Mouse (Mus musculus): ENCODE measurements around the gene Shpk.

The Shpk gene

GRCm38 (mm10) chr11:73199230-73199712 is at the start of gene Shpk:
Gene Shpk (plus strand): TSS chr11:73199460.
- peak; percentile 96 to 98 for DNase-seq

GRCm38 (mm10) chr11:73155071-73155470 is 44.2 kb upstream of the Shpk start:
- DNase-seq, result no peak

- DNase-seq, result peak; percentile 74 to 86
Measured at GRCm38 (mm10) chr11:73159957-73160810, 39.1 kb upstream of the Shpk start, which contains the start of gene P2rx5. Gene P2rx5 (plus strand): TSS chr11:73160421.

- peak; percentile 53 to 62 for DNase-seq
Measured at GRCm38 (mm10) chr11:73160811-73161200, 38.5 kb upstream of the Shpk start.

- DNase-seq, result no peak
Measured at GRCm38 (mm10) chr11:73161616-73162015, 37.6 kb upstream of the Shpk start.

GRCm38 (mm10) chr11:73162284-73162683 is 37.0 kb upstream of the Shpk start:
- no peak for DNase-seq

- DNase-seq, result peak; percentile 64 to 70
Measured at GRCm38 (mm10) chr11:73168071-73168470, 31.2 kb upstream of the Shpk start.

GRCm38 (mm10) chr11:73168576-73168975 is 30.7 kb upstream of the Shpk start:
- peak; percentile 38 to 62 for DNase-seq

GRCm38 (mm10) chr11:73169231-73169630 is 30.0 kb upstream of the Shpk start:
- DNase-seq, result peak; percentile 67 to 87

GRCm38 (mm10) chr11:73172186-73172585 is 27.1 kb upstream of the Shpk start:
- DNase-seq, result peak; percentile 92 to 94

GRCm38 (mm10) chr11:73175612-73176011 is 23.6 kb upstream of the Shpk start:
- DNase-seq, result peak; percentile 88 to 96

GRCm38 (mm10) chr11:73176186-73176585 is 23.1 kb upstream of the Shpk start:
- no peak for DNase-seq

- DNase-seq, result peak; percentile 98
Measured at GRCm38 (mm10) chr11:73176608-73177508, 22.4 kb upstream of the Shpk start, which contains the start of the genes Emc6 and Tax1bp3. Gene Emc6 (minus strand): TSS chr11:73177037. Gene Tax1bp3 (plus strand): TSS chr11:73177083.

- peak; percentile 86 to 90 for DNase-seq
Measured at GRCm38 (mm10) chr11:73177509-73177875, 21.8 kb upstream of the Shpk start.

GRCm38 (mm10) chr11:73177895-73178294 is 21.4 kb upstream of the Shpk start:
- peak; percentile 26 to 34 for DNase-seq

- DNase-seq, result no peak
Measured at GRCm38 (mm10) chr11:73185872-73186615, 13.2 kb upstream of the Shpk start.

- peak; percentile 62 to 66 for DNase-seq
Measured at GRCm38 (mm10) chr11:73187231-73187630, 12.0 kb upstream of the Shpk start.

- DNase-seq, result no peak
Measured at GRCm38 (mm10) chr11:73193047-73193446, 6.2 kb upstream of the Shpk start.

GRCm38 (mm10) chr11:73194444-73194843 is 4.8 kb upstream of the Shpk start:
- DNase-seq, result no peak

- DNase-seq, result no peak
Measured at GRCm38 (mm10) chr11:73198190-73198589, 1.1 kb upstream of the Shpk start.

- peak; percentile 86 to 92 for DNase-seq
Measured at GRCm38 (mm10) chr11:73198603-73199229, 544 bp upstream of the Shpk start, which contains the start of gene Ctns. Gene Ctns (minus strand): TSS chr11:73199042.

GRCm38 (mm10) chr11:73199879-73200278 is 619 bp downstream of the Shpk start:
- DNase-seq, result peak; percentile 53 to 58

All from kidney, postnatal 36 days (tissue).